Mouse (Mus musculus) E14TG2a.4 (cell line): ENCODE data around the gene Jun.

Source experiments
- CTCF ChIP-seq: conservative IDR thresholded peaks from 2 replicates; pipeline ENCODE4 v1.5.1; 2014; ENCODE audit warnings: low read length
- NANOG ChIP-seq: IDR thresholded peaks from 2 replicates; pipeline ENCODE4 v1.6.1; 2014; ENCODE audit warnings: borderline replicate concordance, low read length, mixed read lengths
- POU5F1 ChIP-seq: IDR thresholded peaks from 2 replicates; pipeline ENCODE4 v1.6.1; 2014; ENCODE audit warnings: low read length, borderline replicate concordance

GRCm38 (mm10) chr4:95073214-95073750, 21.3 kb upstream of the Jun start:
- TF ChIP-seq CTCF: no peak
- no peak for TF ChIP-seq POU5F1
- no peak for TF ChIP-seq NANOG
